Mouse (Mus musculus): ENCODE results near the gene Rplp1. TPM values are rescaled to one million over a fixed set of nuclear protein-coding genes. Genes with fewer than 3 reads are reported as not detected.

The Rplp1 gene
- total and polyA plus RNA-seq, 3 experiments = 9,058 to 15,045 TPM; not detected in 1

DNA sequence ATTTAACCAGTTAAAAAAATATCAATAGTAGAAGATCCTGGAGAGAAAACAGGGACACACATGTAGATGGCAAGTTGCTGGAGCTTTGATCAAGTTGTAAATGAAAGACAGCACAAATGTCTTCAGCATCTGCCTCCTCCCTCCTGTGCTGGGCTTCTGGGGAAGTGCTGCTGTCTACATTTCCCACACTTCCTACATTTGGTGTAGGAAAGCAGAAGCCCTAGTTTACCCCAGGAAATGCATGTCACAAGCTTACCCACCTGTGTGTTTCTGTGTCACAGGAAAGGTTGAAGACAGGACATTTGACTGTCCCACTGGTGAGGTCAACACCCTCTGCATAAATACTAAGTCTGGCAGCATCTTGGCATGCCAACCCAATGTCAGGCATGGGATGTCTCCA lies 40.4 kb upstream of the Rplp1 start:
- Histone ChIP-seq H3K4me1 (ENCODE audit: control insufficient read depth in 1 of 2, insufficient read depth in 2 of 2, low read length in 2 of 2) (peaks cover 0 to 4% of the 10 kb centered on the region in 2 experiments; a peak in 2 of 4 replicates), H3K9ac (ENCODE audit: control insufficient read depth, low read depth, low read length, poor library complexity, severe bottlenecking) (no peak overlapping the region)

GRCm38 (mm10) chr9:61952241-61952640 lies 37.9 kb upstream of the Rplp1 start:
- H3K27me3 ChIP-seq (ENCODE audit: control insufficient read depth in 1 of 2, insufficient read depth in 2 of 2, low read length in 2 of 2) = no peaks in the 10 kb centered on the region; a peak in 1 of 4 replicates
- no peak overlapping the region for H3K27ac ChIP-seq (ENCODE audit: control insufficient read depth, low read depth, low read length)
- TF ChIP-seq RAD21 (IDR thresholded peaks at IDR 0.05; ENCODE audit: low read depth, low read length) = no peak
- no peak for TF ChIP-seq ETS1 (IDR thresholded peaks at IDR 0.05; ENCODE audit: low read depth, low read length)
- TF ChIP-seq ZNF384 (IDR thresholded peaks at IDR 0.05; ENCODE audit: low read depth, low read length) = no peak
- TF ChIP-seq SMC3 (IDR thresholded peaks at IDR 0.05; ENCODE audit: low read depth, low read length) = no peak

More for the DNA sequence above, 40.4 kb upstream of the Rplp1 start:
- H3K36me3 ChIP-seq (ENCODE audit: control insufficient read depth in 1 of 2, insufficient read depth in 2 of 2, low read length in 2 of 2) = no peaks in the 10 kb centered on the region
- no peak overlapping the region for H3K4me3 ChIP-seq (ENCODE audit: control insufficient read depth in 1 of 2, insufficient read depth in 1 of 2, low read depth in 2 of 2, low read length in 2 of 2)
- no peak for DNase-seq (ENCODE audit: low read depth, low spot score)
- no peak for TF ChIP-seq SMC3 (IDR thresholded peaks at IDR 0.05; ENCODE audit: low read depth, low read length)
- no peak for TF ChIP-seq MXI1 (IDR thresholded peaks at IDR 0.05; ENCODE audit: low read depth, low read length)
- no peak for TF ChIP-seq NRF1 (IDR thresholded peaks at IDR 0.05; ENCODE audit: insufficient read depth, low read depth, low read length, poor library complexity, severe bottlenecking)
- H3K9me3 ChIP-seq (replicated peaks; ENCODE audit: insufficient read depth, low read length) = no peaks in the 10 kb centered on the region
- H3K79me2 ChIP-seq (ENCODE audit: control insufficient read depth, insufficient read depth, low read length, poor library complexity) = no peaks in the 10 kb centered on the region
- no peak overlapping the region for H3K27ac ChIP-seq (ENCODE audit: control insufficient read depth, low read depth, low read length)
- no peaks in the 10 kb centered on the region; a peak in 1 of 4 replicates for H3K27me3 ChIP-seq (ENCODE audit: control insufficient read depth in 1 of 2, insufficient read depth in 2 of 2, low read length in 2 of 2)

GRCm38 (mm10) chr9:61947402-61948346 lies 33.3 kb upstream of the Rplp1 start:
- H3K27ac ChIP-seq (ENCODE audit: control insufficient read depth, low read depth, low read length) = no peak overlapping the region
- peak overlapping the region; percentile 53; the same call in 1 of the 2 replicates for H3K9ac ChIP-seq (ENCODE audit: control insufficient read depth, low read depth, low read length, poor library complexity, severe bottlenecking)
- peak; percentile 90 for DNase-seq (ENCODE audit: low read depth, low spot score)
- peaks cover 4 to 22% of the 10 kb centered on the region in 2 experiments for H3K36me3 ChIP-seq (ENCODE audit: control insufficient read depth in 1 of 2, insufficient read depth in 2 of 2, low read length in 2 of 2)
- no peaks in the 10 kb centered on the region for H3K9me3 ChIP-seq (replicated peaks; ENCODE audit: insufficient read depth, low read length)
- TF ChIP-seq HCFC1 (IDR thresholded peaks at IDR 0.05; ENCODE audit: low read depth, low read length) (no peak), TBP (IDR thresholded peaks at IDR 0.05; ENCODE audit: low read depth, low read length) (no peak), MXI1 (IDR thresholded peaks at IDR 0.05; ENCODE audit: low read depth, low read length) (peak; percentile 61; the same call in 1 of the 2 replicates), POLR2AphosphoS5 (IDR thresholded peaks at IDR 0.05; ENCODE audit: borderline replicate concordance, low read depth, low read length) (no peak), POLR2AphosphoS2 (IDR thresholded peaks at IDR 0.05; ENCODE audit: low read length) (no peak), MAX (IDR thresholded peaks at IDR 0.05; ENCODE audit: low read length) (peak; percentile 45; the same call in 1 of the 2 replicates), RAD21 (IDR thresholded peaks at IDR 0.05; ENCODE audit: low read depth, low read length) (peak; percentile 79), ZC3H11A (IDR thresholded peaks at IDR 0.05; ENCODE audit: low read depth, low read length) (peak; percentile 58; the same call in 1 of the 2 replicates), NRF1 (IDR thresholded peaks at IDR 0.05; ENCODE audit: insufficient read depth, low read depth, low read length, poor library complexity, severe bottlenecking) (no peak), SMC3 (IDR thresholded peaks at IDR 0.05; ENCODE audit: low read depth, low read length) (peak; percentile 72), GATA1 (IDR thresholded peaks at IDR 0.05; ENCODE audit: low read depth, low read length) (no peak), CTCF (IDR thresholded peaks at IDR 0.05 in 2 of 3, conservative IDR thresholded peaks at IDR 0.05 in 1 of 3; ENCODE audit: control insufficient read depth in 1 of 3, insufficient read depth in 1 of 3, low read depth in 2 of 3, low read length in 3 of 3, poor library complexity in 1 of 3, severe bottlenecking in 1 of 3) (peak; percentile 78 to 94 (median 92)), BHLHE40 (IDR thresholded peaks at IDR 0.05; ENCODE audit: borderline replicate concordance, low read depth, low read length) (no peak), JUND (IDR thresholded peaks at IDR 0.05; ENCODE audit: low read depth, low read length) (0 out of 2 replicates have a peak, but pooled peaks have one; percentile 0), MYC (IDR thresholded peaks at IDR 0.05; ENCODE audit: low read depth, low read length) (peak; percentile 44; the same call in 1 of the 2 replicates)
- H3K79me2 ChIP-seq (ENCODE audit: control insufficient read depth, insufficient read depth, low read length, poor library complexity) = peaks cover 14% of the 10 kb centered on the region
- H3K27me3 ChIP-seq (ENCODE audit: control insufficient read depth in 1 of 2, insufficient read depth in 2 of 2, low read length in 2 of 2) = no peaks in the 10 kb centered on the region
- peak overlapping the region; percentile 42 to 67; a peak in 3 of 4 replicates for H3K4me3 ChIP-seq (ENCODE audit: control insufficient read depth in 1 of 2, insufficient read depth in 1 of 2, low read depth in 2 of 2, low read length in 2 of 2)
- peaks cover 0 to 9% of the 10 kb centered on the region in 2 experiments; a peak in 3 of 4 replicates for H3K4me1 ChIP-seq (ENCODE audit: control insufficient read depth in 1 of 2, insufficient read depth in 2 of 2, low read length in 2 of 2)

More at GRCm38 (mm10) chr9:61952241-61952640, 37.9 kb upstream of the Rplp1 start:
- Histone ChIP-seq H3K9ac (ENCODE audit: control insufficient read depth, low read depth, low read length, poor library complexity, severe bottlenecking) (no peak overlapping the region), H3K4me1 (ENCODE audit: control insufficient read depth in 1 of 2, insufficient read depth in 2 of 2, low read length in 2 of 2) (peaks cover 0 to 8% of the 10 kb centered on the region in 2 experiments; a peak in 2 of 4 replicates), H3K9me3 (replicated peaks; ENCODE audit: insufficient read depth, low read length) (no peaks in the 10 kb centered on the region), H3K4me3 (ENCODE audit: control insufficient read depth in 1 of 2, insufficient read depth in 1 of 2, low read depth in 2 of 2, low read length in 2 of 2) (no peak overlapping the region), H3K36me3 (ENCODE audit: control insufficient read depth in 1 of 2, insufficient read depth in 2 of 2, low read length in 2 of 2) (peaks cover 0 to 4% of the 10 kb centered on the region in 2 experiments; a peak in 2 of 4 replicates), H3K79me2 (ENCODE audit: control insufficient read depth, insufficient read depth, low read length, poor library complexity) (no peaks in the 10 kb centered on the region)
- DNase-seq (ENCODE audit: low read depth, low spot score) = no peak
